Mouse (Mus musculus) heart, postnatal 14 days (tissue): Measurements from ENCODE around the gene Khsrp. TPM values are rescaled to one million over a fixed set of nuclear protein-coding genes. Genes with fewer than 3 reads are reported as not detected.

ENCODE experiments used
- DNase-seq, 2 experiments: peaks; one replicate each; pipeline ENCODE4 v3.0.0; 2021 to 2022
- intact Hi-C: fragments of 180-260 bp; cut with DNase I; formaldehyde crosslinking; loops from one replicate; pipeline ENCODE4 v1.15.1; 2025
- total RNA-seq, 2 experiments: library from RNA; stranded (reverse); gene quantifications; 2 replicates each; pipeline ENCODE4 v1.2.3; 2021

Khsrp gene
- total RNA-seq, 2 experiments from 2014 or later = 54.7 to 56.7 TPM

DNA sequence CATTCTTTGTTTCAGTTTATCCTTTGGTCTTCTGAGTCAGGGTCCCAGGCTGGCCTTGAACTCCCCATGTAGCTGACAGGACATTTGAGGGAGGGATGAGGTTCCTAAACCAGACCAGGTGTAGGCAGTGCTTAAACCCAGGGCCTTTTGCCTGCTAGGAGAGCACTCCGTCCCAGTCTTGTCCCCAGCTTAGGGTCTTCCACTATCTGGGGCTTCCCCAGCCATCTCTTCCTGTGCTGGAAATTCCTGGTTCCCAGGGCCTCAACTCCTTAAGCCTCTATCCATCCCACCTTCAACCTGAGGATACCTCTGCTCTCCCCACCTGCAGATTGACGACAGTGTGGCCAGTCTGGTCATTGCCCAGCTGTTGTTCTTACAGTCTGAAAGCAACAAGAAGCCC, 40.4 kb downstream of the Khsrp start:
- no peak for DNase-seq
- intact Hi-C loops = loop anchor here (2.0 to 10.0 kb wide), 3 partner anchors 20 to 254 kb away; partner anchors contain the start of genes Gm17949, Gpr108, Gtf2f1 and Rfx2

DNA sequence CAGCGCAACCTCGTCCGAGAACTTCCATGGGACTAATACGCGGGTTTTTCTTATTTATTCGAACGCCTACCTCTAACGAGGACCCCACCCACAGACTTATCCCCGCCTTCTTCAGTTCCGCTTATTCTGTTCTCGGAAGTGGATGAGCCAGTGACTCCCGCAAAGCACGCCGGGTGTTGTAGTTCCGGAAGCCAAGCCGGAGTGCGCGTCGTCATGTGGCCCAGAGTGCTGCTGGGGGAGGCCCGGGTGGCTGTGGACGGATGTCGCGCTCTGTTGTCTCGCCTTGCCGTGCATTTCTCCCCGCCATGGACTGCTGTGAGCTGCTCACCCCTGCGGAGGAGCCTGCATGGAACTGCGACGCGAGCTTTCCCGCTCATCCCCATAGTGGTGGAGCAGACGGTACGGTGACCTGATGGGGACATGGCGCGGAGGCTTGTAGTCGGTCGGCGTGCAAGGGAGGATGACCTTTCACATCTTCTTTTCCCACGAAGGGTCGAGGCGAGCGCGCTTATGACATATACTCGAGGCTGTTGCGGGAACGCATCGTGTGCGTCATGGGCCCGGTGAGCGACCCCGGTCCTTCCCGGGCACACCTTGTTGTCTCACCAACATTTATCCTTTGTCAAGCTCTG, 41.1 kb downstream of the Khsrp start, which contains the start of gene Clpp:
Clpp (plus strand) TSS at position 191 of the 632 bp plus-strand sequence.
- intact Hi-C loops = loop anchor here (2.0 to 10.0 kb wide), 3 partner anchors 21 to 255 kb away; partner anchors contain the start of genes Gm17949, Gpr108, Gtf2f1 and Rfx2
- DNase-seq = peak; percentile 91 to 95

DNA sequence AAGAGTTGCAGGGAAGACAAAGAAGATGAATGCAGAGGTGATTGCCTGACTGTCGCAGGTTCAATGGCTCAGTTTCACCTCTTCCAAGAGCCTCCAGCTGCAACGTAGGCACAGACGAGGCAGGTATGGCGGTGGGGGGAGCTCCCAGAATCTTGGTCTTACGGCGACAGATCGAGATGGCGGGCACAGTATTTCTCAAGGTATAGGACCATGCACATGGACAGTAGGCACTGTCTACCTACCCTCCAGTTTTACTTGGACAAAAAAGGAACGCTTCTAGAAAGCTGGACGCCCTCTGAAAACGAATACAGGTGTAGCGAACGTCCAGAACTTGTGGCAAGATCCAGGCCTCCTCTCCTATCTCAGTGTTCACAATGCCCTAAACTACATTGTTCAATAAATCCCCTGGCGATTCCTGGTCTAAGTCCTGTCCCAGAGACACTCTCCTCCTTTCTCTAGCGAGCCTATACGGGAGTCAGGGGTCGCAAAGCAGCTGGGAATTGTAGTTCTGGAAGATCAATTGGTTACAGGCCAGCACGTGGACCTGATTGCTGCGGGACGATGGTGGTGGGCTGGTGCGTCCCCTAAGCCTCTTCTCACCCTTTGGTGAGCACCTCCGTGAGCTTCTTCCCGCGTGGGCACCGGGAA, 41.7 kb downstream of the Khsrp start:
- peak in 1 of 2 experiments; percentile 78 for DNase-seq
- intact Hi-C loops = loop anchor here (2.0 to 10.0 kb wide), 4 partner anchors 21 to 255 kb away; partner anchors contain the start of genes Gm17949, Gpr108, Gtf2f1 and Mllt1

DNA sequence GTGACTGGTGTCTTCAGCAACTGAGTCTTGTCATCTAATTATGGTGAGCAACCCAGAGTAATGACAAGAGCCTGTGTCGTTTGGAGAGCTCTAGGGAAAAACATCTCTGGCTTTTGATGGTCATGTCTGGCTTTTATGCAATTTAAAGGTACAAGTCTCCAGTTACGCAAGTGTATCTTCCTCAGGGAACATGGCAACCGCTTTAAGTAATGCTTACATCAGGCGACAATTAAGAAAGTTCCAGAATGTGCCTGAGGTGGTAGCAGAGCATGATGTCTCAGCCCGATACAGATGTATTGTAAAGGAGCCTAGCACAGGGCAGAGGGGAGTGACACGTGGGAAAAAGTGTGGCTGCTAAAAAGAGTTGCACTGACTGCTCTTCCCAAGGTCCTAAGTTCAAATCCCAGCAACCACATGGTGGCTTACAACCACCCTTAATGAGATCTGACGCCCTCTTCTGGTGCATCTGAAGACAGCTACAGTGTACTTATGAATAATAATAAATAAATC, 42.3 kb downstream of the Khsrp start:
- no peak for DNase-seq
- intact Hi-C loops = loop anchor here (2.0 kb wide), 1 partner anchor 54 kb away; the partner anchor contains the start of gene Mllt1

DNA sequence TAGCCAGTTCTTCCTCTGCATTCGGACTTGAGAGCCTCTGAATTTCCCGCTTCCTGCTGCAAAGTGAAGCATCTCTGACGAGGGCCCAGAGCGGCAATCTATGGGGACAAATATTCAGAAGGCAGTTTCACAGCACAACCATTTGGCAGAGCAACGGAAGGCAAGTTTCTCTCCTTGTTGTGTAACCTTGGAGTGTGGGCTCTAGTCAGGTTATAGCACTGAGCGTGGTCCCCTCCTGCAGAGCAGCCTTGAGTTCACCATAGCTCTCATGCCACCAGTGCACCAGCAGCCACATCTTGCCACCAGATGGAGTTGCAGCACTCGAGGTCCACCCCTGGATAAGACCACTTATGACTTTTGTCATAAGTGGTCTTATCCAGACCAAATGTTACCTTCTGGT, 42.9 kb downstream of the Khsrp start:
- DNase-seq = peak in 1 of 2 experiments; percentile 1
- intact Hi-C loops = loop anchor here (2.0 kb wide), 1 partner anchor 54 kb away; the partner anchor contains the start of gene Mllt1

DNA sequence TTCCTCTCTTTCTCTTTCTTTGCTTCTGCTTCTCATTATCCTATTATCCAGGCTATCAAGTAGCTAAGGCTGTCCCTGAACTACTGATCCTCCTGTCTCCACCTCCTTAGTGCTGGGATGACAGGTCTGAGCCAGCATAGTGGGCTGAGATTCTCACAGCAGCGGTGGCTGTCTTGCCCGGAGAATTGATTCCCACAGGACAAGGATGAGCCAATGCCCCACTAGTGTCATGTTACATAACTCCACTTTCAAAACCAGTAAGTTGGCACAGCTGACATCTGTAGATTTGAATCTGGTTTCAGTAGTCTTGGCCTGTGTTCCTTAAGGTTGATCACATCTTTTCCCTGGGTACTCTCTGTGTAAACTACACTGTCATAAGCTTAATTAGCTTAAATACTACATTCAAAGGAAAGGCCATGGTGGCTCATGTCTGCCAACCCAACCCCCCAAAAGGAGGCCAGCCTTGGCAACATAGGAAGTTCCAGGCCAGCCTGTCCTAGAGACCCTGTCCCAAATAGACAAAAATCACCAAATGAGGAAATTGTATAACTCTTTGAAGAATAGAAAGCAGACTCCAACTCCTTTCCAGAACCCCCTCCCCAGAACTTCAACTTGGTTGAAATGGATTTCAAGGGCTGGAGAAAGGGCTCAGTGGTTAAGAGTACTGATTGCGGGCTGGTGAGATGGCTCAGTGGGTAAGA, 45.1 kb downstream of the Khsrp start:
- no peak for DNase-seq
- intact Hi-C loops = no loop called here

DNA sequence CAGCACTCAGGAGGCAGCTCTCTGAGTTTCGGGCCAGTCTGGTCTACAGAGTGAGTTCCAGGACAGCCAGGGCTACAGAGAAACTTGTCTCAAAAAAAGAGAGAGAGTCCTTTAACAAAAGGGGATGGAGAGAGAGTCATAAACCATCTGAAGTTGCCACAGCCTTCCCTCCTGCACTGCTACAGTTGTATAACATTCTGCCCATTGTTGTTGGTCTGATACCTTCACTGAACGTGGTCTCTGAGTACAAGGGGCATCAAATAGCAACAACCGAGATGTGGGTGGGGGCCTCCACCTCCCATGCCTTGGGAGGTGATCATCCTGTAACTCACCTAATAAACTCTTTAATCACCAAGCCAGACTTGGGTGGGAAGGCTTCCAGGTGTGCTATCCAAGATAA, 45.7 kb downstream of the Khsrp start:
- DNase-seq = no peak
- intact Hi-C loops = no loop called here

DNA sequence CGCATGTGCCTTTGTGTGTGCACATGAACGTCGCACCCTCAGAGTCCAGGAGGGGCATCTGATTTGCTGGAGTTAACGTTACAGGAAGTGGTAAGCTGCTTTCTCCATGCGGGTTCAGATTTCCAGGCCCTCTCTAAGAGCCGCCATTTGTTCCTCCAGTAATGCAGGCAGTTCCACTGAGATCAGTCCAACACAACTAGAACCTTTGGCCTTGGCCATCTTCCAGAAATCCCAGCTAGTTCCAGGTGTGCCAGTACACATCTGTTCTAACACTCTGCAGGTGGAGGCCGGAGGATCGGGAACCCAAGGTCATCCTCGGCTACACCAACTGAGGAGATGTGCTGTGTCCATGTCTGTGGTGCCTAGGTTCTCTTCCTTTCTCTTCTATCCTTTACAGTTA, 46.4 kb downstream of the Khsrp start:
- intact Hi-C loops = no loop called here
- DNase-seq = no peak

DNA sequence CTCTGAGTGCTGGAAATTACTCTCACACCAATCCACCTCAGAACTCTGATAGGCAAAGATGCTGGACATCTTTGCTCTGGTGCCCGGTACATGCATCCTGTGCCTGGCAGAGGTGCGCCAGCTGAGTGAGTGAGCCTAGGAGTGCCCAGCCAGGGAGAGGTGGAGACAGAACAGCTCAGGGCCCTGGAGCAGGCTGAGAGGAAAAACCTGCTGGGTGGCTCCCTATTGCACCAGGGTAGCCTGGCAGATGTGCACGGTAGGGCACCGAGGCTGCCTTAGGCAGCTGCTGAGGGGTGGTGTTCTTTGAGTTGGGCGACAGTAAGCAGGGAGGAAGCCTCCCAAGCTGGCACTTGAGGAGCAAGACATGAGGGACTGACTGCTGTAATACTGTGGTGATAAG, 49.3 kb downstream of the Khsrp start, which contains the start of gene Acer1:
Acer1 (minus strand) TSS at position 114 of the 400 bp plus-strand sequence.
- DNase-seq = no peak
- intact Hi-C loops = no loop called here

DNA sequence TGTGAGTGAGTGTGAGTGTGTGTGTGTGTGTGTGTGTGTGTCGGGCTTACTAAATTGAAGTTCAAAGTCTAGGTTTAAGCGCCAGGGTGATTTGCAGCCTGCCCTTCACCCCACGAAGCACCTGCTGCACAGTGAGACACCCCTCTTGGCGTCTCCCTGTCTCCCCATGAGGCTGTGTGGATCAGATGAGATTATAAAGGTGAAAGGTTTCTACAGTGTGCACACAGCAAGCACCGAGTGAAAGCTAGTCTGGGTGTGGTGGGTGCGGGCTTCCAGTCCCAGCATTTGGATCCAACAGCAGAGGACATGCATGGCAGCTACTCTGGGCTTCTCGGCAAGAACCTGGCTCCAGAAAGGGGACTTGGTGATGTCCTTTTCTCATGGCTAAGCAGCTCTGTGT, 50.3 kb downstream of the Khsrp start:
- intact Hi-C loops = no loop called here
- DNase-seq = no peak

DNA sequence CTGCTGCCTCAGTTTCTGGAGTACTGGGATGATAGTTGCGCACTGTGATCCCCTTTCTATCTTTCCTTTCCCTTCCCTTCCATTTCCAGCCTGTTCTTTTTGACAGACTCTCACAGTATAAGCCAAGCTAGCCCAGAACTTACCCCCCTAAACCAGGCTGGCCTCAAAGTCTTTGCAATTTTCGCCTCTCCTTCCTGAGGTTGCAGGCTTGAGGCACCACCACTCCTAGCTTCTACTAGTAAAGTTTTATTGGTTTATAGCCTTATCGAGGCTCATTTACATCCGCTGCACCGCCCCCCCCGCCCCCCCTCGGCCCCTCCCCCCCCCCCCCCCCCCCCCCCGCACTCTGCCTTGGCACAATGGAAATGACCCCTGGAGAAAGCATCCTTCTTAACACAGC, 51.8 kb downstream of the Khsrp start:
- intact Hi-C loops = no loop called here
- no peak for DNase-seq

DNA sequence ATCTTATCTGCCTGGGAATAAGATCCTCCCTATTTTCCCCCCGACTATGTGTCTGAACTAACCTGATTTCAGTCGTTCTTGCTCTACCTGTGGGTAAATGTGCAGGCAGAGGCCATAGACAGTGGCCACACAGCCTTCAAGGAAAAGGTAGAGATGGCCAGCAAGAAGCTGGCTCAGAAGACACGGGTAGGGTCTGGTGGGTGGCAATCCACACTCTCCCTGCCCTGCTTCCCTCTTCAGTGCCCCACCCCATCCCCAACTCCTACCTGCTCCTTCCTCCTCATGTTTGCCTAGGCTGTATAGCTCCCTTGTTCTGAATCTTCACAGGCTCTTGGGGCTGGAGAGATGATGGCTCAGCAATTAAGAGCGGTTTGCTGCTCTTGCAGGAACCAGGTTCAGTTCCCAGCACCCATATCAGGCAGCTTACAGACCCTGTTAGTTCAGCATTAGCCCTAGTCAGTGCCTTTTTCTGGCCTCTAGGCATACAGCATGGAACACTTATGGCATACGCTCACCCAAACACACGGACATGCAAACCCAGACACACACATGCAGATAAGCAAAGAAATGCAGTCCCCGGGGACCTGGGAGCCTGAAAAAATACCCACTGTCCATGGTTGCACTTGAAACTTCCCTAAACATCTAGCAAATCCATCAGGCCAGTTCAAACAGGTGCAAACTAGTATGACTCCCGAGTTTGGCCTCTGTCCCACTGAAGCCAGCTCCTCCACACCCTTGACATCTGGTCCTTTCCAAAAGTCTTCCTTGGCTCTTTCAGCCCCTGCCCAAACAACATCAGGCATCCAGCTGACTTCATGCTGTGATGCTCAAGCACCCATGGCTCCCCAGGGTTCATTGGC, 54.6 kb downstream of the Khsrp start:
- no peak for DNase-seq
- intact Hi-C loops = no loop called here

DNA sequence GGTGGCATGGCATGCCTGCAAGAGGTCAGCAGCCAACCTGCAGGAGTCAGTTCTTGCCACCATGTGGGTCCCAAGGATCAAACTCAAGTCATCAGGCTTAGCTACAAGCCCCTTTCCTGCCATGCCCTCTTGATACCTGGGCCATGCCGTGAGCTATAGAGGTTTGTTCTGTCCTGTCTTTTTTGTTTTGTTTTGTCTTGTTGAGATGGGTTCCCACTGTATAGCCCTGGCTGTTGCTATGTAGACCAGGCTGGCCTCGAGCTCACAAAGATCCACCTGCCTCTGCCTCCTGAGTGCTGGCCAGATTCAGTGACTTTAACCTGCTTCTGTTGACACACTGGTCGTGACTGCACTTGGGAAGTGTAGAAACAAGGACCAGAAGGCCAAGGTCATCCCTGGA, 55.9 kb downstream of the Khsrp start:
- intact Hi-C loops = no loop called here
- DNase-seq = no peak

DNA sequence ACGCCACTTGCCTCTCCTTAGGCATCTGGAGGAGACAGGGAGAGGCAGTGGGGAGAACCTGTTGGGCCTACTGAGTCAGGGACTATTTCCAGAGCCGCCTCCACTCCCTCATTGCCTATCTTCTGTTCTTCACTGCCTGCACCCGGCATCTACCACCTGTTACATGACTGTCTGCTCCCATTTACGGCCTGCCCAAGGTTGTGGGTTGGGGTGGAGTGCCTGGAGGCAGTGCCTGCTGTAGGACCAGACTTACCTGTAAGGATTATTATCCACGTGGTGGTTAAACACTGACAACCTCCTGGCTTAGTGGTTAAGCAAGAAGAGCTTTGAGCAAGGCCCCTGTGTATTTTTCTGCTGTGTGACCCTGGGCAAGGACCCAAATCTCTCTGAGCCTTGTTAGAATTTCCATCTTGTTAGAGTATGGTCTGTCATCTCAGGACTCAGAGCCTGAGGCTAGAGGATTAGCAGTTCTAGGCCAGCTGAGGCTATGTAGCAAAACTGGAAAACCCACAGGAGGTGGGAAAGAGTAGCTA, 56.5 kb downstream of the Khsrp start:
- intact Hi-C loops = no loop called here

DNA sequence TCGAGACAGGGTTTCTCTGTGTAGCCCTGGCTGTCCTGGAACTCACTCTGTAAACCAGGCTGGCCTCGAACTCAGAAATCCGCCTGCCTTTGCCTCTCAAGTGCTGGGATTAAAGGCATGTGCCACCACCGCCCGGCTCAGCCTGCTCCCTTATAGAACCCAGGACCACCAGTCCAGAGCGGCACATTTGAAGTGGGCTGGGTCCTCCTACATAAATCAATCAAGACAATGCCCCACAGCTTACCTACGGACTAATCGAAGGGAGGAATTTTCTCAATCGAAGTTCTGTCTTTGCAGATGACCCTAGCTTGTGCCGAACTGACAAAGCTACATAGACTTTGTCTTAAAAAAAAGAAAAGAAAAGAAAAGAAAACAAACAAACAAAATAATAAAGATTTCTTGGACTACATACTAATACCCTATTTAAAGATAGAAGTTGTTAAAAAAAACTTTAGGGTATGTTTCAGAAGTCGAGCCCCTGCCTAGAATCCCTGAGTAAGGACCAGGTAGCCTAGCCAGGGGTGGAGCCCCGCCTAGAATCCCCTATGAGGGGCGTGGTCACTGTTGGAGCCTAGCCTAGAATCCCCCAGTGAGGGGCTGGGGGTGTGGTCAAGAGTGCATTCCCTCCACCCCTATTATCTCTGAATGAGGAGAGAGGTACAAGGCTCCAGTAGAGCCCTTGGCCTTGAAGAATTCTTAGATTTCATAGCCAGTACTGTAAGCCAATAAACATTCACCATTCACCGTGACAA, 57.2 kb downstream of the Khsrp start:
- no peak for DNase-seq
- intact Hi-C loops = no loop called here

More for the DNA sequence above, 56.5 kb downstream of the Khsrp start:
- DNase-seq = no peak
